Mouse (Mus musculus): ENCODE measurements around the gene Kcnk6.

Kcnk6 gene

GRCm38 (mm10) chr7:29232247-29233013 lies at the start of gene Kcnk6:
TSS of gene Kcnk6 (minus strand) at chr7:29232515.
- DNase-seq (ENCODE audit: extremely low read depth, low read depth, low spot score) = no peak

GRCm38 (mm10) chr7:29281201-29282073 lies 49.1 kb upstream of the Kcnk6 start, which contains the start of gene Spint2:
TSS of gene Spint2 (minus strand) at chr7:29281912.
- no peak for DNase-seq (ENCODE audit: extremely low read depth, low read depth, low spot score)

- no peak for DNase-seq (ENCODE audit: extremely low read depth, low read depth, low spot score)
Measured at GRCm38 (mm10) chr7:29280801-29281200, 48.5 kb upstream of the Kcnk6 start.

GRCm38 (mm10) chr7:29279924-29280323 lies 47.6 kb upstream of the Kcnk6 start:
- peak; percentile 42 for DNase-seq (ENCODE audit: extremely low read depth, low read depth, low spot score)

DNA sequence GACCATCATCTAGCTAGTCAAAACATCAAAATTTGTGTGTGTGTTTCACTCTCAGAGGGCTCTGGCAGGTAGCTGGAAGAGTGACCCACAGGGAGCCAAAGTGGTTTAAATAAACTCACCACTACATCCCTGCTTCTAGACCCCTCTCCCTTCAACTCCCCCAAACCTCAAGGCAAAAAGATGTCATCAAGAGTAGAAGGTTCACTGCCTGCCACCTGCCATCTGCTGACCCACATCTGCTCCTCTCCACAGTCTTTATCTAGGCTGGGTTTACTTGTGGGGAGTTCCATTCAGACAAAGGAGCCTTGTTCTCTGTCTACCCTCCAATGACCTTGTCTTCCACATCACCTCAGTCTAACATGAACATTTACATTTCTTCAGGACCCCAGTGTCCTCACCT lies 46.9 kb upstream of the Kcnk6 start:
- DNase-seq (ENCODE audit: extremely low read depth, low read depth, low spot score) = no peak

DNA sequence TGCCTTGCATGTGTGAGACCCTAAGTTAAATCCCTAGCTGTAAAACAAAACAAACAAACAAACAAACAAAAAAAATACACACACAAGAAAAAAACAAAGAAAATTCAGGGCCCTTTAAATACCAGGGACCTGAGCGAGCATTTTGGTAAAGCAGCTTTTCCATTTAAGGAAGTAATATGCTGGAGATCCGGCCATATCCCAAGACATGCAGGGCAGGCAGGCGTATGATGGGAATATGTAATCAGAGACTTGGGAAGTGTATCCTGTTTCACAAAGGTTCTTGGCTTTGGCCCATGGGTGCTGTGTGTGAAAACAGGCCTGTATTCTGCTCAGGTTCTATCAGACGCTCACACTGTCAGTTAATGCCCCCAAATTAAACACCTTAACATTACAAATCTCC lies 45.2 kb upstream of the Kcnk6 start:
- no peak for DNase-seq (ENCODE audit: extremely low read depth, low read depth, low spot score)

GRCm38 (mm10) chr7:29276715-29277114 lies 44.4 kb upstream of the Kcnk6 start:
- DNase-seq (ENCODE audit: extremely low read depth, low read depth, low spot score) = no peak

DNA sequence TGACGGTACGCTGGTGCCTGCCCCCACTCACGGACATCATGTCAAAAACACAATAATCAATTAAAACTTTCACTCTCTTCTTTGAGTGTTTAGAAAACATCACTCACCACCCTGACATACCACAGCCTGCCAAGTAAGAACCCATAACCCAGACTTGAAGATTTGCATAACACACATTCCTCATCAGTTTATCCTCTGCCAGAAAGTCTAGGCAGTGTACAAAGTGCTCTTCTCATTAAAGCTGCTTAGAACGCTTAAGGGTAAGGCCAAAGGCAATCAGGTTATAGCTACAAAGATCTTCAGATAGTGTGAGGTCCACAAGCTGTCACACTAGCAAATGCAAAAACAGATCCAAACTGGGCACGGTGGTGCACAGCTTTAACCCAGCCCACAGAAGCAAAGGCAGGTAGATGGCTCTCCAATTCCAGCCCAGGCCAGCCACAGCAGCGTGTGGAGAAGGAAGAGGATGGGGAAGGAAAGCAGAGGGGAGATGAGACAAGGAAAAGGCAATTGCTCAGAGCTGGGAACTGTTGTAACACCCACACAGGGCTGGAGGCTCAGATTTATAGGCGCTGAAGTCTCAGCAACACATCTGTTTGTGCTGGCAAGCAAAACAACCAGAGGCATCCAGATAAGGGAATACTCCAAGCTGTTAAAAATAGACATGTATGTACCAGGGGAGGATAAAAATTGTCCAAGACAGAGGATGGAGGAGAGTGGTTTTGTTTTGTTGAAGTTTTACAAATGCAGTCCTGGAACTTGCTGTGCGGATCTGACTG lies 39.6 kb upstream of the Kcnk6 start:
- DNase-seq (ENCODE audit: extremely low read depth, low read depth, low spot score) = no peak

DNA sequence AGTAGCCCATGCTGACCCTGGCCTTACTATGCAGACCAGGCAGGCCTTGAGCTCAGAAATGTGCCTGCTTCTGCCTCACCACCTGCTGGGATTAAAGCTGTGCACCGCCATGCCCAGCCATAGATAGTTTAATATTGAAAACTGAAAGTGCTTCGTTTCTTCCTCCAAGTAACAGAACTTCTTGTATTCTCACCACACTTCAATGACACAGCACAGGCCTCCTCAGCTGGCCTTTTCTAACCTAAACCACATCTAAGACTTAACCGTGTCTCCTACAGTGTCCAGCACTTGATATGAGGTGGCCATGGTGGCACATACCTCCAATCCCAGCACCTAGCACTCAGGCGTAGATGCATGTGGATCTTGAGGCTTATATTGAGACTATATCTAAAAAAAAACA lies 38.1 kb upstream of the Kcnk6 start:
- DNase-seq (ENCODE audit: extremely low read depth, low read depth, low spot score) = no peak

DNA sequence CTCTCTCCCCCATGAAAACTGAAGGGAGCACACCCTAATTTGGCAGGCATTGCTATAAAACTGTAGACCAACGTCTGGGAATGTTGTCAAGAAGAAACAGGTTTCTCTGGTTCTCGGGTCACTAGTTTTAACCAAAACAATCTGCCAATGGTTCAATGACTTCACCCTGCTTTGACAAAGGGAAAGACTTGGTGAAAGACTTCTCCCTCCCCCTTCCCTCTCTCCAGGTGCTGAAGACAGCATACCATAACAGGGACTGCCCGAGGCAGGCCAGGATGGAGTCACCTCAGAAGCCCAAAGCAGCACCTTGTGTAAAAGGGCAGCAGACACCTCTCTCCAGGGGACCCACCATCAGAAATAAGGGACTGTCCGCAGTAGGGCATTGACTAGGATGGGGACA lies 34.6 kb upstream of the Kcnk6 start:
- peak; percentile 88 for DNase-seq (ENCODE audit: extremely low read depth, low read depth, low spot score)

DNA sequence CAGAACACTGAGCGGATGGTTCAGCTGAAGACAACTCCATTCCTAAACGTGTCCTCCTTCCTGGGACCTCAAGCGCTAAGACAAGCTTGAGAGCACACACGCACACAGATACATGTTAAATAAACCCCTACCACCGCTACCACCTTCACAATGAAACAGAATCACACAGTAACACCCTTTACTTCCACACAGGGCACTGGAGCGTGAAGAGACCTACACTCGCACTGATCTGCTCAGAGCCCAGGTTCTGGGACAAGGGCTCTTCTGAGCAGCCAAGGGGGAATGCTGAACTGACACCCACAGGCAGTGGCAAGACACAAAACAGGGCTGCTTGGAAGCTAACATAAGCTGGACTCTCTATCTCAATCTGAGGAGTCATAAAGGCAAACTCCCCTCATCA lies 33.3 kb upstream of the Kcnk6 start:
- DNase-seq (ENCODE audit: extremely low read depth, low read depth, low spot score) = no peak

GRCm38 (mm10) chr7:29263831-29264230 lies 31.5 kb upstream of the Kcnk6 start:
- DNase-seq (ENCODE audit: extremely low read depth, low read depth, low spot score) = no peak

- DNase-seq (ENCODE audit: extremely low read depth, low read depth, low spot score) = no peak
Measured at GRCm38 (mm10) chr7:29262151-29262550, 29.8 kb upstream of the Kcnk6 start.

GRCm38 (mm10) chr7:29259781-29260730 lies 27.7 kb upstream of the Kcnk6 start:
- DNase-seq (ENCODE audit: extremely low read depth, low read depth, low spot score) = no peak

DNA sequence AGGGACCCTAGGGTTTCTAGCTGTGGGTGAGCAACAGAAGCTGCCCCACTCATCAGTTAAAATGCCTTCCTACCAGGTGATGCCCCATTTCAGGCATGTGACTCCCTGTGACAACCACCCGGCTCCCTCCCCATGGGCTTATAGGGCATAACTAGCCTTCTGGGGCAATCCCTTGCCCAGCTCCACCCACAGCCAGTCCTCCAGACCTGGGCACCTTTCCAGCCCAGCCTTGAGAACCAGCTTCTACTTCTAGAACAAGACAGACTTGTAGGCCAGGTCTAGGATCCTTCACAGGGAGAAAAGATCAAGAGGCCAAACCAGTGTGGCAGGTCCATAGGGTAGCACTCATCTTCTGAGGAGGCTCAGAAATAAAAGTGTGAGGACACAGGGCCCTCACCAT lies 25.1 kb upstream of the Kcnk6 start:
- peak; percentile 83 for DNase-seq (ENCODE audit: extremely low read depth, low read depth, low spot score)

GRCm38 (mm10) chr7:29255875-29256274 lies 23.6 kb upstream of the Kcnk6 start:
- DNase-seq (ENCODE audit: extremely low read depth, low read depth, low spot score) = no peak

- DNase-seq (ENCODE audit: extremely low read depth, low read depth, low spot score) = no peak
Measured at GRCm38 (mm10) chr7:29253842-29254241, 21.5 kb upstream of the Kcnk6 start.

- DNase-seq (ENCODE audit: extremely low read depth, low read depth, low spot score) = no peak
Measured at GRCm38 (mm10) chr7:29251166-29251565, 18.9 kb upstream of the Kcnk6 start.

DNA sequence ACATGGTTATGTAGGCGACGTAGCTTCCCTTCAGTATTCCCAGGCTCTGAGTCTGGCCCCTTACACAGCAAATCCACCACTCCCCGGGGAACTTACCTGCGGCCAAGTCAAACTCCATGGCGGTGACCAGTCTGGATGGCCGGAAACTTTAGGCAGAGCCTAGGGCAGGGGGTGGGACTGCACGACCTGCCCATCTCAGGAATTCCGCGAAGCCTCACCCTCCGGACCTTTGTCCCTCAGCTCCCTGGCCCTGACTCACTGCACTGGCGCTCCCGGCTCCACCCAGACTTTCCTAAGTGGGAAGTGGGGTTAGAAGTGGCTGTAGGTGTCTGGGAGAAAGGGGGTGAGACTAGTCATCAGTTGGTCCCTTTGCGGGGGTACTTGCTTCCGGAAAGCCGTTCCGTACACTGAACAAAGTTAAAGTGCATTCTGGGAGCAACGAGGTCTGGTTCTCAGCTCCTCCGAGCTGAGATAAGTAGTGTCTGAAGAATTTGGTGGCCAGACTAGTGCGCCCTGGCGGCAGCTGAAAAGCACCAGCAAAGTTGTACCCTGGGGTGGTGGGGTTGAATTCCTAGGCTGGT lies 16.0 kb upstream of the Kcnk6 start, which contains the start of gene 2200002D01Rik:
Gene 2200002D01Rik, minus strand, starts transcription at position 206 of the 581 bp plus-strand sequence.
- no peak for DNase-seq (ENCODE audit: extremely low read depth, low read depth, low spot score)

DNA sequence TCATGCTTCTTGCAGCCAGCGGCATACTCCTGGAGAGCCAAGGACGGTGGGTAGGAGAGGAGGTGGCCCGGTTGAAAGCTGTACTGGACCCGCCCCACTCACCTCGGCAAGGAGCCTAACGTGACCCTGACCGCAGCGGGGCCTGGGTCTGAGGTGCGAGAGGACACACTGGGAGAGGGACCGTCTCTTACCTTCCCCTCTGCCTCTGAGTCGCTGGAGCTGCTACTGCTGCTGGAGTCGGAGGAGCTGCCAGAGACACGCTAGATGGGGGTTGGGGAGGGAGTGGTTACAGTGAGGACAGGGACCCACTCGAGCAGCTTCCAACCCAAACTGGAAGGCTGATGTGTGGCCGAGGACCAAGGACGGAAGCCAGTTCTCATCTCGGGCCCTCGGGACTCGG lies 15.4 kb upstream of the Kcnk6 start:
- no peak for DNase-seq (ENCODE audit: extremely low read depth, low read depth, low spot score)

Data from fat pad, adult 2 months (tissue).